Mouse (Mus musculus) activated CD4-positive, CD25-positive, alpha-beta regulatory T cell, adult 4 months (primary cell): ENCODE measurements around the gene Ephb4. TPM values are rescaled to one million over a fixed set of nuclear protein-coding genes. Genes with fewer than 3 reads are reported as not detected.

ENCODE experiments used
- ATAC-seq: one replicate; pipeline ENCODE4 v1.8.0; 2017
- polyA plus RNA-seq, 2 experiments: library from polyadenylated mRNA; unstranded; fragments of 100-300 nt; shearing (Covaris generic); gene quantifications; one replicate each; pipeline ENCODE4 v1.2.1; 2017

Ephb4 gene
- not detected for polyA plus RNA-seq

GRCm38 (mm10) chr5:137349384-137350204 lies at the start of gene Ephb4:
Gene Ephb4, plus strand, starts transcription at chr5:137350109.
- no peak for ATAC-seq

GRCm38 (mm10) chr5:137301253-137301652 lies 48.7 kb upstream of the Ephb4 start:
- ATAC-seq: no peak

GRCm38 (mm10) chr5:137303609-137304008 lies 46.3 kb upstream of the Ephb4 start:
- ATAC-seq: no peak

GRCm38 (mm10) chr5:137304165-137304564 lies 45.7 kb upstream of the Ephb4 start:
- no peak for ATAC-seq

GRCm38 (mm10) chr5:137304816-137305215 lies 45.1 kb upstream of the Ephb4 start:
- no peak for ATAC-seq

- ATAC-seq: no peak
These were observed 44.1 kb upstream of the Ephb4 start for GRCm38 (mm10) chr5:137305822-137306221.

- ATAC-seq: peak; percentile 34
These were observed 43.4 kb upstream of the Ephb4 start for GRCm38 (mm10) chr5:137306439-137307005.

- ATAC-seq: peak; percentile 85
These were observed 42.6 kb upstream of the Ephb4 start, which contains the start of gene Srrt for GRCm38 (mm10) chr5:137307071-137307912. Gene Srrt, minus strand, starts transcription at chr5:137307674.

- ATAC-seq: no peak
These were observed 41.6 kb upstream of the Ephb4 start for GRCm38 (mm10) chr5:137308356-137308755.

- ATAC-seq: no peak
These were observed 36.3 kb upstream of the Ephb4 start for GRCm38 (mm10) chr5:137313466-137314192.

GRCm38 (mm10) chr5:137314193-137315083 lies 35.5 kb upstream of the Ephb4 start, which contains the start of gene Trip6:
Gene Trip6, minus strand, starts transcription at chr5:137314404.
- no peak for ATAC-seq

- ATAC-seq: no peak
These were observed 34.6 kb upstream of the Ephb4 start for GRCm38 (mm10) chr5:137315084-137315903.

- no peak for ATAC-seq
These were observed 32.5 kb upstream of the Ephb4 start for GRCm38 (mm10) chr5:137317361-137317760.

- ATAC-seq: no peak
These were observed 31.3 kb upstream of the Ephb4 start for GRCm38 (mm10) chr5:137318570-137318969.

GRCm38 (mm10) chr5:137320996-137321395 lies 28.9 kb upstream of the Ephb4 start:
- no peak for ATAC-seq

- ATAC-seq: no peak
These were observed 19.0 kb upstream of the Ephb4 start for GRCm38 (mm10) chr5:137330910-137331309.

GRCm38 (mm10) chr5:137332857-137333511 lies 16.9 kb upstream of the Ephb4 start:
- no peak for ATAC-seq

- ATAC-seq: peak; percentile 97
These were observed 16.3 kb upstream of the Ephb4 start, which contains the start of gene Slc12a9 for GRCm38 (mm10) chr5:137333512-137334174. Gene Slc12a9, minus strand, starts transcription at chr5:137333597.

- no peak for ATAC-seq
These were observed 15.6 kb upstream of the Ephb4 start for GRCm38 (mm10) chr5:137334317-137334716.
